Mouse (Mus musculus): ENCODE data around the gene Mrpl10.

DNA sequence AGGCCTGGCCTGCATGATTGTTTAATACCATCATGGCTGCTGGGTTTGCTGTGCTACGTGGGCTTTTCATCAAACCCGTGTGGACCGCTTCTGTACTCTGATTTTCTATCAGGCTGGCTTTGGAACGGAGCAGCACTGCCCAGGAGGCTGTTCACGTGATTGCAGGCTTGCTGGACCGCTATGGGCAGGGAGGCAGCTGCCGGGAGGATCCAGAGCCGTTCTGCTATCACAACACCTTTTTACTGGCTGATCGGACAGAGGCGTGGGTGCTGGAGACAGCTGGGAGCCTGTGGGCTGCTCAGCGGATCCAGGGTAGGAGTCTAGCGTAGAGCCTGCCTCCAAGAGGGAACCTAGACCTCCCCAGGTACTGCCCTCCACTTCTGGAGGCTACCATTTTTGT, 9.4 kb upstream of the Mrpl10 start:
- TF ChIP-seq CTCF (IDR thresholded peaks at IDR 0.05; ENCODE audit: low read depth) (no peak), EP300 (optimal IDR thresholded peaks at IDR 0.05) (no peak)
